Mouse (Mus musculus): ENCODE data around the gene Gm17093. TPM values are rescaled to one million over a fixed set of nuclear protein-coding genes. Genes with fewer than 3 reads are reported as not detected.
"Not testable (repeated sequence)": the region's sequence is repeated elsewhere in the genome, so short reads cannot be mapped to it uniquely, and the experiment has no call there.

Gene Gm17093
- not detected in 2 replicates for polyA plus RNA-seq (2012; ENCODE audit: insufficient read depth, insufficient read length, missing spikeins)

- H3K27ac ChIP-seq (replicated peaks; ENCODE audit: low read depth, low read length); H3K4me3 ChIP-seq (ENCODE audit: insufficient read depth, low read depth, low read length); H3K4me1 ChIP-seq (ENCODE audit: control insufficient read depth, insufficient read depth, insufficient read length, low read length): not testable (repeated sequence)
Measured at GRCm38 (mm10) chr14:44517976-44518375, at the start of gene Gm17093. Gene Gm17093, plus strand, starts transcription at chr14:44518276.

- H3K4me1 ChIP-seq (ENCODE audit: control insufficient read depth, insufficient read depth, insufficient read length, low read length); H3K27ac ChIP-seq (replicated peaks; ENCODE audit: low read depth, low read length); H3K4me3 ChIP-seq (ENCODE audit: insufficient read depth, low read depth, low read length): not testable (repeated sequence)
Measured at GRCm38 (mm10) chr14:44492163-44492562, 25.9 kb upstream of the Gm17093 start, which contains the start of gene BC061237. Gene BC061237, plus strand, starts transcription at chr14:44492463.

GRCm38 (mm10) chr14:44547961-44548360 lies 29.9 kb downstream of the Gm17093 start:
- not testable (repeated sequence) for H3K4me1 ChIP-seq (ENCODE audit: control insufficient read depth, insufficient read depth, insufficient read length, low read length); H3K27ac ChIP-seq (replicated peaks; ENCODE audit: low read depth, low read length); H3K4me3 ChIP-seq (ENCODE audit: insufficient read depth, low read depth, low read length)

Other genes starting within 250 kb of the Gm17093 start
- not detected in 2 replicates for gene Gm8220, start 232.7 kb upstream of the Gm17093 start, polyA plus RNA-seq (2012; ENCODE audit: insufficient read depth, insufficient read length, missing spikeins)
- not detected in 2 replicates for gene Gm5930, start 179.7 kb upstream of the Gm17093 start, polyA plus RNA-seq (2012; ENCODE audit: insufficient read depth, insufficient read length, missing spikeins)
- gene Gm8229, start 152.9 kb upstream of the Gm17093 start, polyA plus RNA-seq (2012; ENCODE audit: insufficient read depth, insufficient read length, missing spikeins) = not detected in 2 replicates
- gene Gm3371, start 107.6 kb upstream of the Gm17093 start, polyA plus RNA-seq (2012; ENCODE audit: insufficient read depth, insufficient read length, missing spikeins) = not detected in 2 replicates
- not detected in 2 replicates for gene Gm8232, start 84.6 kb upstream of the Gm17093 start, polyA plus RNA-seq (2012; ENCODE audit: insufficient read depth, insufficient read length, missing spikeins)
- gene BC061237, start 25.8 kb upstream of the Gm17093 start, polyA plus RNA-seq (2012; ENCODE audit: insufficient read depth, insufficient read length, missing spikeins) = not detected in 2 replicates
- not detected in 2 replicates for gene Gm8247, start 64.9 kb downstream of the Gm17093 start, polyA plus RNA-seq (2012; ENCODE audit: insufficient read depth, insufficient read length, missing spikeins)
- not detected in 2 replicates for gene Gm5624, start 109.7 kb downstream of the Gm17093 start, polyA plus RNA-seq (2012; ENCODE audit: insufficient read depth, insufficient read length, missing spikeins)
- gene Gm8257, start 188.2 kb downstream of the Gm17093 start, polyA plus RNA-seq (2012; ENCODE audit: insufficient read depth, insufficient read length, missing spikeins) = not detected in 2 replicates
- not detected in 2 replicates for gene Gm8267, start 232.1 kb downstream of the Gm17093 start, polyA plus RNA-seq (2012; ENCODE audit: insufficient read depth, insufficient read length, missing spikeins)

Measured in brown adipose tissue, adult 24 weeks (tissue).